In the genomic region with DNA sequence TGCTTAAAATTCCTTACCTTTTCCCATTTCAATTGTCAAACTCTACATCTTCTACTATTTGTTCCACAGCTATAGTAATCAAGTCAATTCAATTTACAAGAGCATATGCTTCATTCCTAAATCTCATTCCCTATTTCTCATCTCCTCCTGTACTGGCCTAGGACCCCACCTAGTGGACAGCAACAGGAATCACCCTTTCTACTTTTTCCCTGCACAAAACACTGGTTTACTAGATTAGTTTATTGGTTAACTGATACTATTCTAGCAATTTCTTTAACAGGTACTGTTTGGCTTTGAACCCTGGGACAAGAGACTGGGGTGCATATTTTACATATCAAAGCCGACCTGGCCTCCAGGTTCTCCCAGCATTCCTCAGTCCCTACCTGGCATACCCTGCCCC, we compare ENCODE assay signal across 9 mouse cellular contexts.
DNase-seq lines count a peak whose midpoint lies in the region; ATAC-seq lines count a peak whose summit lies in the region.
"Had no signal": no experiment of that assay in that cellular context is flagged by ENCODE, and none has a peak within 500 bp of the region (broad histone marks: within the 10 kb centered on the region; RNA-seq: fewer than 3 reads in every experiment).

No protein-coding gene starts in this region.

- H3K27me3 ChIP-seq in liver, embryonic 12.5 days (replicated peaks): no peaks in the 10 kb centered on the region
- no peaks in the 10 kb centered on the region for H3K27me3 ChIP-seq in neural tube, embryonic 15.5 days (replicated peaks)

- no peaks in the 10 kb centered on the region for H3K9me3 ChIP-seq in liver, embryonic 12.5 days (replicated peaks)
- no peaks in the 10 kb centered on the region for H3K9me3 ChIP-seq in neural tube, embryonic 15.5 days (replicated peaks)

- H3K4me1 ChIP-seq in liver, embryonic 12.5 days: no peaks in the 10 kb centered on the region
- no peaks in the 10 kb centered on the region for H3K4me1 ChIP-seq in neural tube, embryonic 15.5 days

- WGBS in liver, embryonic 12.5 days (ENCODE audit: insufficient replicate concordance): 10% methylated on average over 1 of the region's 1 CpGs
- WGBS in neural tube, embryonic 15.5 days: 4% methylated on average over 1 of the region's 1 CpGs

- DNase-seq in cerebellum, adult 9-10 months: peak; percentile 72
- no peak for DNase-seq in cerebellum, adult 11-12 months
- peak; percentile 15 for DNase-seq in liver
- DNase-seq in c-Kit-positive CD71-negative TER-119-negative erythroid progenitor cells, embryonic 14.5 days (ENCODE audit: low read depth): peak; percentile 24
- peak; percentile 50 for DNase-seq in lung, postnatal 14 days
- no peak for DNase-seq in natural killer cell, adult 2 months (ENCODE audit: low spot score in 2 of 2)

- no peak for ATAC-seq in liver, embryonic 12.5 days
- no peak for ATAC-seq in neural tube, embryonic 15.5 days (ENCODE audit: low FRiP score)

- H3K27ac ChIP-seq in liver, embryonic 12.5 days: no peak overlapping the region
- no peak overlapping the region for H3K27ac ChIP-seq in neural tube, embryonic 15.5 days (replicated peaks)
- H3K27ac ChIP-seq: macrophage had no signal

- H3K4me2 ChIP-seq in liver, embryonic 12.5 days: no peak overlapping the region
- H3K4me2 ChIP-seq in neural tube, embryonic 15.5 days: no peak overlapping the region

- no peaks in the 10 kb centered on the region for H3K36me3 ChIP-seq in liver, embryonic 12.5 days
- H3K36me3 ChIP-seq in neural tube, embryonic 15.5 days: no peaks in the 10 kb centered on the region

- H3K4me3 ChIP-seq in liver, embryonic 12.5 days: no peak overlapping the region
- no peak overlapping the region for H3K4me3 ChIP-seq in neural tube, embryonic 15.5 days (replicated peaks)

- no peak overlapping the region for H3K9ac ChIP-seq in liver, embryonic 12.5 days
- no peak overlapping the region for H3K9ac ChIP-seq in neural tube, embryonic 15.5 days (replicated peaks)

Comparison
In these comparisons a context has a peak if more than half of its experiments do, and no peak if none do; other contexts are left out.
1. DNase-seq: peak in cerebellum, adult 9-10 months (single experiment), liver (single experiment), c-Kit-positive CD71-negative TER-119-negative erythroid progenitor cells, embryonic 14.5 days (single experiment) and lung, postnatal 14 days (single experiment); none in cerebellum, adult 11-12 months (single experiment) and natural killer cell, adult 2 months (0 of 2).